Mouse (Mus musculus) limb, embryonic 12.5 days (tissue): Measurements from ENCODE around the gene E130218I03Rik. TPM values are rescaled to one million over a fixed set of nuclear protein-coding genes. Genes with fewer than 3 reads are reported as not detected.

Experiments used
- ATAC-seq: fragments of 200-750 bp; cut with Nextera tagmentation; 2 replicates; pipeline ENCODE4 v1.8.0; 2017; ENCODE audit warnings: low read depth, moderate TSS enrichment; ENCODE audit not compliant: insufficient number of reproducible peaks, insufficient read depth, low FRiP score, low TSS enrichment
- H3K27ac ChIP-seq: fragments of 300-500 bp; sonication (generic); 2 replicates; pipeline ENCODE4 v1.5.1; 2016; ENCODE audit warnings: mild to moderate bottlenecking, moderate library complexity
- H3K27me3 ChIP-seq: fragments of 300-500 bp; sonication (generic); 2 replicates; pipeline ENCODE4 v1.6.1; 2016; ENCODE audit warnings: mild to moderate bottlenecking, moderate library complexity
- H3K36me3 ChIP-seq: fragments of 300-500 bp; sonication (generic); 2 replicates; pipeline ENCODE4 v1.6.1; 2016; ENCODE audit warnings: mild to moderate bottlenecking, moderate library complexity
- H3K4me1 ChIP-seq: fragments of 300-500 bp; sonication (generic); replicated peaks from 2 replicates; pipeline ENCODE4 v1.6.1; 2016
- H3K4me2 ChIP-seq: fragments of 300-500 bp; sonication (generic); 2 replicates; pipeline ENCODE4 v1.6.1; 2016; ENCODE audit warnings: mild to moderate bottlenecking, moderate library complexity
- H3K4me3 ChIP-seq: fragments of 300-500 bp; sonication (generic); replicated peaks from 2 replicates; pipeline ENCODE4 v1.5.1; 2016; ENCODE audit warnings: mild to moderate bottlenecking
- H3K9ac ChIP-seq: fragments of 300-500 bp; sonication (generic); replicated peaks from 2 replicates; pipeline ENCODE4 v1.6.1; 2016; ENCODE audit warnings: mild to moderate bottlenecking, moderate library complexity
- H3K9me3 ChIP-seq: fragments of 300-500 bp; sonication (generic); 2 replicates; pipeline ENCODE4 v1.6.1; 2016; ENCODE audit warnings: mild to moderate bottlenecking, moderate library complexity
- WGBS: fragments of 180-500 bp; shearing (Covaris S2); methylation state at CpG from one replicate; pipeline ENCODE4 v1.1.7; 2016; 5-methylcytosine and 5-hydroxymethylcytosine counted together
- polyA plus RNA-seq: library from polyadenylated mRNA; unstranded; fragments of >200 nt; fragmentation: Nextera tagmentation; extraction: Ambion mirVana; gene quantifications from 2 replicates; pipeline ENCODE4 v1.2.1, GENCODE M21; 2016

The E130218I03Rik gene
- polyA plus RNA-seq, 1 experiment from 2014 or later = 0.78 TPM

- ATAC-seq = no peak
- Histone ChIP-seq H3K9ac (peak within 1 kb of the TSS; percentile 55), H3K27ac (no peak within 1 kb of the TSS)
Observed at GRCm38 (mm10) chr4:134238279-134238651, 5.2 kb upstream of the E130218I03Rik start, which contains the start of gene Cnksr1. Gene Cnksr1 (minus strand): TSS chr4:134238399.

DNA sequence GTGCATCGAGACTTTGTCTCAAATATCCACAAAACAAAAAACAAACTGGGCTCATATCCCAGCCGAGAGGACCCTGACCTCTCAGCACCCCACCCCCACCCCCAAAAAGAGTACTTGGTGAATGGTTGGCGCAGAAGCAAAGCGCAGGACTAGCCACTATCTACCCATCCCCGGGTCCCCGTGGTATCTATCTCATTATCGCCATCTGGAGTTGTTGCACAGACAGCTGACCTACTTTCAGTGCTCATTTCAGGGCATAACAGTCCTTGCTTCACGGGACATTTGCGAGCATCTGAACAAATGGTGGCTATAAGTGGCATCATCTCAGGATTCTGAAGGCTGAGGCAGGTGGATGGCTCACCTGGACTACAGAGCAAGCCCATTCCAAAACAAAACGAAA lies 4.8 kb upstream of the E130218I03Rik start:
- Histone ChIP-seq H3K4me2 (peak overlapping the region; percentile 54), H3K9ac (no peak overlapping the region), H3K27ac (no peak overlapping the region), H3K4me1 (peaks cover 9% of the 10 kb centered on the region), H3K4me3 (peak overlapping the region; percentile 26), H3K36me3 (no peaks in the 10 kb centered on the region), H3K9me3 (no peaks in the 10 kb centered on the region), H3K27me3 (peaks cover 38% of the 10 kb centered on the region)
- 13% methylated on average over 10 of the region's 10 CpGs for WGBS
- no peak for ATAC-seq

More at GRCm38 (mm10) chr4:134238279-134238651, 5.2 kb upstream of the E130218I03Rik start, which contains the start of gene Cnksr1:
- peak within 1 kb of the TSS; percentile 54 for H3K4me2 ChIP-seq
- peak within 1 kb of the TSS; percentile 26 for H3K4me3 ChIP-seq
- WGBS = 4% methylated on average over 18 of the region's 18 CpGs
- H3K27me3 ChIP-seq = peaks cover 41% of the 10 kb centered on the region
- no peaks in the 10 kb centered on the region for H3K36me3 ChIP-seq
- H3K4me1 ChIP-seq = peaks cover 9% of the 10 kb centered on the region
- no peaks in the 10 kb centered on the region for H3K9me3 ChIP-seq

DNA sequence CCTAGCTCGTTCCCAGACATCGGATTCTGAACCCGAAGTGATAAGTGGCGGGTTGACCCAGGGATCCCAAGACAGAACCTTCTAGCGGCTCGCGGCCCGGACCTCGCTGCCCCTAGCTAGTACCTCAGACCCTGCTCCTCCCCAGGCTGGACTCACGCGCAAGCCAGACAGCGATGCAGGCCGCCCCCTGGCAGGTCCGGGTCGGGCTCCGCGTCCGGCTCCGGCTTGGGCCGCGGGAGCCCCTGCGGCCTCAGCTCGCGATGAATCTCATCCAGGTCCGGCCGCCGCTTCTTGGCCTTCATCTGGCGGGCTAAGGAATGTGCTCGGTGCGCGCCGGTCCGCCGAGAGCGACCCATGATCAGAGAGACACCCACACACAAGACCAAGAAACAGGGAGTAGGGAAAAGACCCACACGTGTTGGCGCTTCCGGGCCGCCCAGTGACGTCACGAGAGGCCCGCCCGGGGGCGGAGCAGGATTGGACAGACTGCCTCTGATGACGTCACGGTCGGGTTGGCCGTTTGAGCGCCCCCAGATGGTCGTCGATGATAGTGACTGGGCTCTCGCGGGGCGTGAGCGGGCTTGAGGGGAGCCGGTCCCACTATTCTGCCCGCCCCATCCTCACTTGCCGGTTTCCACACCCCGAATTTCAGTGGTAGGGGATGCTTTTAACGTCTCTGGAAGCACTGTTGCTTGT lies 1.8 kb downstream of the E130218I03Rik start, which contains the start of gene Zfp593:
Gene Zfp593, minus strand, starts transcription at position 445 of the 696 bp plus-strand sequence.
- Histone ChIP-seq H3K4me2 (peak within 1 kb of the TSS; percentile 94), H3K36me3 (no peaks in the 10 kb centered on the region), H3K9ac (peak within 1 kb of the TSS; percentile 78), H3K27me3 (peaks cover 44% of the 10 kb centered on the region), H3K27ac (no peak within 1 kb of the TSS), H3K4me3 (peak within 1 kb of the TSS; percentile 83), H3K4me1 (peaks cover 18% of the 10 kb centered on the region), H3K9me3 (no peaks in the 10 kb centered on the region)
- WGBS = under 1% methylated on average over 60 of the region's 60 CpGs
- ATAC-seq = peak; percentile 28

DNA sequence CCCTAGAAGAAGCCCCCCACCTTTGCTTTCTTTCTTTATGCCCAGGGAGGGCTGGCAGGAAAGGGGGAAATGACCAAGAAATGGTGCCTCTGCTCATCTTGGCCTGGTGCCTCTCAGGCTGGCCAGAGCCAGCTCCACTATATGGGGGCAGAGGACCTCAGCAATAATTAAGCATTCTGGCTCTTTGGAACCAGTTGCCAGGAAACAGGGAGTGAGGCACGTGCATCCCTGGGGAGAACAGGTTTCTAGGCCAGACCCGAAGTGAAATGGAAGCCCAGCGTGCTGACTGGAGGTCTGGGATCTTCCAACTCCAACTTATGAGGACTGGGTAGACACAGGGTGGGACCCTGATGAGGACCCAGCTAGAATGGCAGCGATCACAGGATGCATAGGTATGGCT lies 2.8 kb downstream of the E130218I03Rik start:
- Histone ChIP-seq H3K4me2 (0 out of 2 replicates have a peak overlapping the region, but pooled peaks have one; percentile 94), H3K27ac (no peak overlapping the region), H3K4me1 (peaks cover 27% of the 10 kb centered on the region), H3K9me3 (no peaks in the 10 kb centered on the region), H3K27me3 (peaks cover 53% of the 10 kb centered on the region), H3K36me3 (no peaks in the 10 kb centered on the region), H3K4me3 (no peak overlapping the region), H3K9ac (no peak overlapping the region)
- 49% methylated on average over 4 of the region's 4 CpGs for WGBS
- no peak for ATAC-seq

DNA sequence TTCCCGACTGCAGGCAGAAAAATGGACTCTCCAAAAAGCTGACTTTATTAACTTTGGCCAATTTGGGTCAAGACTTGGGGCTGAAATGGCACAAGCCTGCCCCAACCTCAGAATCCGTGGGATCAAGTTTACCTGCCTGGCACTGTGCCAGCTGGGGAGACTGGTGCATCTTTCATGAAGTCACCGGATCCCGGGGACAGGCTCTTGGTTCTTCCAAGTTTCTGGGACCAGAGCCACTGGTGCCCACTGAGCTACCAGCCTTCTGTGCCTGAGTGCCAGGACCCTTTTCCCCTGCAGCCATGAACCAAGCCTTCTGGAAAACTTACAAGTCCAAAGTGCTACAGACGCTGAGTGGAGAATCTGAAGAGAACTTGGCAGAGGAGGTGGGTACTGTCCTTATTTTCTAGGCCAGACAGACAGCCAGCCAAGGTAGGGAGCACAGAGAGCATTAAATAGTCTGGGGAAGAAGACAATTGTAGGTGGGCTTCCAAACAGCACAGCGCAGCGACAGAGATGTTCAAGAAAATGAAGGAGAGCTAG lies 3.3 kb downstream of the E130218I03Rik start, which contains the start of gene Gm30191:
Gene Gm30191, plus strand, starts transcription at position 217 of the 540 bp plus-strand sequence.
- Histone ChIP-seq H3K9me3 (no peaks in the 10 kb centered on the region), H3K27ac (no peak within 1 kb of the TSS), H3K4me1 (peaks cover 32% of the 10 kb centered on the region), H3K4me3 (peak within 1 kb of the TSS; percentile 83), H3K36me3 (no peaks in the 10 kb centered on the region), H3K27me3 (peaks cover 59% of the 10 kb centered on the region), H3K4me2 (peak within 1 kb of the TSS; percentile 94), H3K9ac (no peak within 1 kb of the TSS)
- 78% methylated on average over 7 of the region's 7 CpGs for WGBS
- ATAC-seq = no peak

DNA sequence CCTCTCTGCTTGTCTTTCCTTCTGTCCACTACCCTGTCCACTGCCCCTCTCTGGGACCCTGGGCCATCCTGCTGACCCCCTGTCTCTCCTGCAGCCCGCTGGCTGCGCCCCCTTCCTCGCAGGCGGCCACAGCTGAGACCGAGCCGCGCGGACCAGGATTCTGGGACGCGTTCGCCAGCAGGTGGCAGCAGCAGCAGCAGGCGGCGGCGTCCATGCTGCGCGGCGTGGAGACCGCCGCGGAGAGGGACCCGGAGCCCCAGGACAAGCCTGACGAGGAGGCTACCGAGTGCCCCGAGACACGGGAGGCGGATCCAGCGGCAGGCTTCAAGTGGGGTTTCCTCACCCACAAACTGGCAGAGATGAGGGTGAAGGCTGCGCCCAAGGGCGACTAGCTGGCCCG lies 6.2 kb downstream of the E130218I03Rik start:
- Histone ChIP-seq H3K36me3 (no peaks in the 10 kb centered on the region), H3K9ac (peak overlapping the region; percentile 42; the same call in 1 of the 2 replicates), H3K9me3 (no peaks in the 10 kb centered on the region), H3K27me3 (peaks cover 86% of the 10 kb centered on the region), H3K4me1 (peaks cover 54% of the 10 kb centered on the region), H3K4me3 (peak overlapping the region; percentile 32), H3K4me2 (peak overlapping the region; percentile 93), H3K27ac (no peak overlapping the region)
- under 1% methylated on average over 30 of the region's 30 CpGs for WGBS
- ATAC-seq = peak; percentile 57; the same call in 1 of the 2 replicates

- peak overlapping the region; percentile 93 for H3K4me2 ChIP-seq
- H3K4me3 ChIP-seq = peak overlapping the region; percentile 56
- no peaks in the 10 kb centered on the region for H3K36me3 ChIP-seq
- ATAC-seq = no peak
- H3K9ac ChIP-seq = no peak overlapping the region
- 7% methylated on average over 27 of the region's 27 CpGs for WGBS
- H3K4me1 ChIP-seq = peaks cover 55% of the 10 kb centered on the region
- H3K27ac ChIP-seq = no peak overlapping the region
- peaks cover 92% of the 10 kb centered on the region for H3K27me3 ChIP-seq
- no peaks in the 10 kb centered on the region for H3K9me3 ChIP-seq
Observed at GRCm38 (mm10) chr4:134250116-134250929, 6.9 kb downstream of the E130218I03Rik start.

GRCm38 (mm10) chr4:134250930-134251240 lies 7.4 kb downstream of the E130218I03Rik start:
- Histone ChIP-seq H3K4me1 (peaks cover 56% of the 10 kb centered on the region), H3K9me3 (no peaks in the 10 kb centered on the region), H3K4me2 (peak overlapping the region; percentile 93), H3K9ac (peak overlapping the region; percentile 60), H3K36me3 (no peaks in the 10 kb centered on the region), H3K27me3 (peaks cover 92% of the 10 kb centered on the region), H3K27ac (no peak overlapping the region), H3K4me3 (peak overlapping the region; percentile 56)
- no peak for ATAC-seq
- 10% methylated on average over 10 of the region's 10 CpGs for WGBS

- Histone ChIP-seq H3K4me3 (peak overlapping the region; percentile 56), H3K9me3 (no peaks in the 10 kb centered on the region), H3K36me3 (no peaks in the 10 kb centered on the region), H3K27me3 (peaks cover 87% of the 10 kb centered on the region), H3K27ac (no peak overlapping the region), H3K9ac (peak overlapping the region; percentile 60), H3K4me1 (peaks cover 57% of the 10 kb centered on the region), H3K4me2 (peak overlapping the region; percentile 93)
- WGBS = 1% methylated on average over 89 of the region's 91 CpGs
- no peak for ATAC-seq
Observed at GRCm38 (mm10) chr4:134251241-134252130, 8.0 kb downstream of the E130218I03Rik start.

- peaks cover 81% of the 10 kb centered on the region for H3K27me3 ChIP-seq
- H3K9me3 ChIP-seq = no peaks in the 10 kb centered on the region
- WGBS = 7% methylated on average over 22 of the region's 22 CpGs
- H3K4me3 ChIP-seq = peak overlapping the region; percentile 56
- H3K27ac ChIP-seq = no peak overlapping the region
- H3K36me3 ChIP-seq = no peaks in the 10 kb centered on the region
- H3K9ac ChIP-seq = peak overlapping the region; percentile 60; the same call in 1 of the 2 replicates
- peaks cover 62% of the 10 kb centered on the region for H3K4me1 ChIP-seq
- no peak for ATAC-seq
- H3K4me2 ChIP-seq = peak overlapping the region; percentile 93
Observed at GRCm38 (mm10) chr4:134252131-134252910, 8.9 kb downstream of the E130218I03Rik start.
